25 mouse cellular contexts compared by ENCODE assay signal in genomic region chr17:5314735-5315134, GRCm38 (mm10).
DNase-seq lines count a peak whose midpoint lies in the region; ATAC-seq and TF ChIP-seq lines count a peak whose summit lies in the region.
"Had no signal": no experiment of that assay in that cellular context is flagged by ENCODE, and none has a peak within 500 bp of the region (broad histone marks: within the 10 kb centered on the region; RNA-seq: fewer than 3 reads in every experiment).

No protein-coding gene starts in this region.

- no peak for TF ChIP-seq POLR2A in kidney, adult 2 months (IDR thresholded peaks at IDR 0.05; ENCODE audit: low read depth, low read length)

- no peaks in the 10 kb centered on the region for H3K27me3 ChIP-seq in forebrain, embryonic 15.5 days
- no peaks in the 10 kb centered on the region for H3K27me3 ChIP-seq in forebrain, embryonic 13.5 days
- no peaks in the 10 kb centered on the region for H3K27me3 ChIP-seq in kidney, adult 2 months (replicated peaks; ENCODE audit: control insufficient read depth, insufficient read depth, low read length)
- no peaks in the 10 kb centered on the region for H3K27me3 ChIP-seq in kidney, embryonic 16.5 days (ENCODE audit: insufficient read depth, low read length)
- H3K27me3 ChIP-seq: CH12.LX; embryonic facial prominence, embryonic 12.5 days; Patski had no signal

- DNase-seq in kidney, adult 2 months = peak; percentile 47
- peak; percentile 28 to 47 for DNase-seq in kidney, postnatal 36 days
- DNase-seq in kidney, adult 18-20 months = no peak
- DNase-seq in lung, postnatal 36 days = peak; percentile 24
- no peak for DNase-seq in lung, postnatal 10 days
- DNase-seq: adrenal gland, adult 8-10 months; adrenal gland, postnatal 14 days; adrenal gland, postnatal 36 days; B cell, adult 2 months; cerebellum, adult 11-12 months; cerebellum, adult 2 months; cerebellum, adult 9-10 months; cerebellum, postnatal 10 days; cerebellum, postnatal 25 days had no signal

- no peak overlapping the region for H3K4me3 ChIP-seq in forebrain, embryonic 15.5 days
- no peak overlapping the region for H3K4me3 ChIP-seq in forebrain, embryonic 13.5 days
- H3K4me3 ChIP-seq in kidney, adult 2 months (ENCODE audit: insufficient read depth, low read depth, low read length) = no peak overlapping the region
- no peak overlapping the region for H3K4me3 ChIP-seq in kidney, embryonic 16.5 days (ENCODE audit: low read length)
- H3K4me3 ChIP-seq: embryonic facial prominence, embryonic 10.5 days; embryonic facial prominence, embryonic 12.5 days had no signal

- H3K36me3 ChIP-seq in forebrain, embryonic 15.5 days = peaks cover 14% of the 10 kb centered on the region; the same call in 1 of the 2 replicates
- peaks cover 30% of the 10 kb centered on the region for H3K36me3 ChIP-seq in forebrain, embryonic 13.5 days (ENCODE audit: poor library complexity, severe bottlenecking)
- no peaks in the 10 kb centered on the region; the same call in 1 of the 2 replicates for H3K36me3 ChIP-seq in kidney, adult 2 months (ENCODE audit: control insufficient read depth, insufficient read depth, low read length)
- H3K36me3 ChIP-seq in kidney, embryonic 16.5 days (ENCODE audit: insufficient read depth, low read length) = peaks cover 23% of the 10 kb centered on the region

- H3K27ac ChIP-seq in forebrain, embryonic 15.5 days (replicated peaks) = 0 out of 2 replicates have a peak overlapping the region, but pooled peaks have one; percentile 8
- H3K27ac ChIP-seq in forebrain, embryonic 13.5 days = no peak overlapping the region
- no peak overlapping the region for H3K27ac ChIP-seq in kidney, adult 2 months (ENCODE audit: insufficient read depth, low read depth, low read length)
- no peak overlapping the region for H3K27ac ChIP-seq in kidney, embryonic 16.5 days (ENCODE audit: low read length)
- H3K27ac ChIP-seq: embryonic facial prominence, embryonic 10.5 days; embryonic facial prominence, embryonic 12.5 days had no signal

- 55% methylated on average over 7 of the region's 7 CpGs for WGBS in forebrain, embryonic 15.5 days
- 51% methylated on average over 7 of the region's 7 CpGs for WGBS in forebrain, embryonic 13.5 days
- WGBS in kidney, adult 2 months = 54% methylated on average over 7 of the region's 7 CpGs
- 65% methylated on average over 7 of the region's 7 CpGs for WGBS in kidney, embryonic 16.5 days

- ATAC-seq in forebrain, embryonic 15.5 days (replicated peaks) = no peak
- ATAC-seq in forebrain, embryonic 13.5 days = no peak
- no peak for ATAC-seq in kidney, embryonic 16.5 days (ENCODE audit: low FRiP score, low TSS enrichment)
- ATAC-seq: activated CD4-positive, CD25-positive, alpha-beta regulatory T cell, adult 4 months; CD4-positive, CD25-positive, alpha-beta regulatory T cell, adult 4 months; forebrain, embryonic 14.5 days; Patski had no signal

- no peaks in the 10 kb centered on the region for H3K9me3 ChIP-seq in forebrain, embryonic 15.5 days
- H3K9me3 ChIP-seq in forebrain, embryonic 13.5 days (replicated peaks) = no peaks in the 10 kb centered on the region
- no peaks in the 10 kb centered on the region for H3K9me3 ChIP-seq in kidney, embryonic 16.5 days (ENCODE audit: low read length)
- H3K9me3 ChIP-seq: embryonic facial prominence, embryonic 10.5 days; embryonic facial prominence, embryonic 12.5 days; G1E had no signal

- peaks cover 27% of the 10 kb centered on the region for H3K4me1 ChIP-seq in forebrain, embryonic 15.5 days
- H3K4me1 ChIP-seq in forebrain, embryonic 13.5 days = peaks cover 31% of the 10 kb centered on the region
- H3K4me1 ChIP-seq in kidney, adult 2 months (ENCODE audit: control insufficient read depth, insufficient read depth, low read length) = peaks cover 9% of the 10 kb centered on the region
- no peaks in the 10 kb centered on the region for H3K4me1 ChIP-seq in kidney, embryonic 16.5 days (ENCODE audit: insufficient read depth, low read length)

- TF ChIP-seq CTCF in kidney, adult 2 months (conservative IDR thresholded peaks at IDR 0.05; ENCODE audit: insufficient read depth, insufficient read length, low read depth, low read length) = no peak

- H3K4me2 ChIP-seq in forebrain, embryonic 15.5 days (replicated peaks) = no peak overlapping the region
- H3K4me2 ChIP-seq in forebrain, embryonic 13.5 days = no peak overlapping the region
- no peak overlapping the region for H3K4me2 ChIP-seq in kidney, embryonic 16.5 days (replicated peaks; ENCODE audit: low read depth, low read length)
- H3K4me2 ChIP-seq: embryonic facial prominence, embryonic 12.5 days had no signal

- H3K9ac ChIP-seq in forebrain, embryonic 15.5 days (replicated peaks) = no peak overlapping the region
- no peak overlapping the region for H3K9ac ChIP-seq in forebrain, embryonic 13.5 days
- no peak overlapping the region for H3K9ac ChIP-seq in kidney, embryonic 16.5 days (replicated peaks; ENCODE audit: low read length)
- H3K9ac ChIP-seq: embryonic facial prominence, embryonic 12.5 days had no signal

Comparison
In these comparisons a context has a peak if more than half of its experiments do, and no peak if none do; other contexts are left out.
1. DNase-seq: peak in kidney, adult 2 months (single experiment), kidney, postnatal 36 days (2 of 2) and lung, postnatal 36 days (single experiment); none in kidney, adult 18-20 months (single experiment) and lung, postnatal 10 days (single experiment).